Mouse (Mus musculus): Measurements from ENCODE around the gene Arap1.

Arap1 gene

GRCm38 (mm10) chr7:101327263-101327662 lies 20.6 kb upstream of the Arap1 start:
- DNase-seq (ENCODE audit: low read depth) = no peak

- no peak for DNase-seq (ENCODE audit: low read depth)
Measured at GRCm38 (mm10) chr7:101327786-101328185, 20.1 kb upstream of the Arap1 start.

- no peak for DNase-seq (ENCODE audit: low read depth)
Measured at GRCm38 (mm10) chr7:101328621-101329158, 19.2 kb upstream of the Arap1 start.

GRCm38 (mm10) chr7:101329606-101330005 lies 18.3 kb upstream of the Arap1 start:
- no peak for DNase-seq (ENCODE audit: low read depth)

- DNase-seq (ENCODE audit: low read depth) = no peak
Measured at GRCm38 (mm10) chr7:101330074-101330840, 17.6 kb upstream of the Arap1 start.

GRCm38 (mm10) chr7:101330841-101331173 lies 17.1 kb upstream of the Arap1 start:
- no peak for DNase-seq (ENCODE audit: low read depth)

- DNase-seq (ENCODE audit: low read depth) = no peak
Measured at GRCm38 (mm10) chr7:101332045-101332831, 15.6 kb upstream of the Arap1 start.

GRCm38 (mm10) chr7:101335228-101335627 lies 12.6 kb upstream of the Arap1 start:
- DNase-seq (ENCODE audit: low read depth) = no peak

- no peak for DNase-seq (ENCODE audit: low read depth)
Measured at GRCm38 (mm10) chr7:101336686-101337085, 11.2 kb upstream of the Arap1 start.

- DNase-seq (ENCODE audit: low read depth) = no peak
Measured at GRCm38 (mm10) chr7:101337401-101337800, 10.5 kb upstream of the Arap1 start.

GRCm38 (mm10) chr7:101341405-101341804 lies 6.5 kb upstream of the Arap1 start:
- peak; percentile 93 for DNase-seq (ENCODE audit: low read depth)

GRCm38 (mm10) chr7:101343135-101343534 lies 4.7 kb upstream of the Arap1 start:
- DNase-seq (ENCODE audit: low read depth) = peak; percentile 83

GRCm38 (mm10) chr7:101344892-101345291 lies 3.0 kb upstream of the Arap1 start:
- no peak for DNase-seq (ENCODE audit: low read depth)

GRCm38 (mm10) chr7:101346991-101347390 lies 876 bp upstream of the Arap1 start:
- no peak for DNase-seq (ENCODE audit: low read depth)

- peak; percentile 37 for DNase-seq (ENCODE audit: low read depth)
Measured at GRCm38 (mm10) chr7:101348312-101348711, 445 bp downstream of the Arap1 start.

GRCm38 (mm10) chr7:101349861-101350260 lies 2.0 kb downstream of the Arap1 start:
- DNase-seq (ENCODE audit: low read depth) = no peak

GRCm38 (mm10) chr7:101352404-101352803 lies 4.5 kb downstream of the Arap1 start:
- peak; percentile 44 for DNase-seq (ENCODE audit: low read depth)

GRCm38 (mm10) chr7:101354423-101354822 lies 6.6 kb downstream of the Arap1 start:
- DNase-seq (ENCODE audit: low read depth) = no peak

GRCm38 (mm10) chr7:101355551-101356100 lies 7.8 kb downstream of the Arap1 start:
- DNase-seq (ENCODE audit: low read depth) = no peak

- peak; percentile 83 for DNase-seq (ENCODE audit: low read depth)
Measured at GRCm38 (mm10) chr7:101356868-101357267, 9.0 kb downstream of the Arap1 start.

- DNase-seq (ENCODE audit: low read depth) = peak; percentile 69
Measured at GRCm38 (mm10) chr7:101360406-101360805, 12.5 kb downstream of the Arap1 start.

- DNase-seq (ENCODE audit: low read depth) = no peak
Measured at GRCm38 (mm10) chr7:101361021-101361420, 13.2 kb downstream of the Arap1 start.

- peak; percentile 61 for DNase-seq (ENCODE audit: low read depth)
Measured at GRCm38 (mm10) chr7:101361767-101362166, 13.9 kb downstream of the Arap1 start.

All from 416B (cell line).